In the genomic region with DNA sequence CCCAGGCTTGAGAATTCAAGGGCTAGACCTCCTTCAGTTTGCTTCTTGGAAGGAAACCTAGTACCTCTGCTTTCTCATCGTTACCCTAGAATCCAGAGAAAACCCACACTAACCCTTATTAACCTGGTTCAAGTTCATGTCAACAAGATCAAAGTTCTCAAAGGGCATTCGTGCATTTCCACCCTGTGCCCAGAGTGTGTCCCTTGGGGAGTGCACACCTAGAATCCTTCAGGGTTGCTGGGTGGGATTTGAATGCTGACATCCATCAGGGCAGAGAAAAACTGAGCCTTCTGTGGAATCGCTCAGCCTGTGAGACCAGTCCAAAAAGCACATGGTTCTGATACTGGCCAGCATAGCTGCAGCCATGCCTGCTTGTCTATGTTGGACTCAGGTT, we compare ENCODE assay signal across 19 mouse cellular contexts.
DNase-seq lines count a peak whose midpoint lies in the region; ATAC-seq lines count a peak whose summit lies in the region.
"Had no signal": no experiment of that assay in that cellular context is flagged by ENCODE, and none has a peak within 500 bp of the region (broad histone marks: within the 10 kb centered on the region; RNA-seq: fewer than 3 reads in every experiment).

No protein-coding gene starts in this region.

- DNase-seq in embryonic facial prominence, embryonic 10.5 days (ENCODE audit: low spot score): no peak
- DNase-seq in kidney, postnatal 10 days: no peak
- DNase-seq in midbrain, embryonic 11.5 days (ENCODE audit: low spot score, missing footprints): peak; percentile 62
- no peak for DNase-seq in midbrain, embryonic 10.5 days (ENCODE audit: low spot score)
- no peak for DNase-seq in frontal cortex, postnatal 10 days (ENCODE audit: low spot score in 2 of 2)
- DNase-seq: cerebellum, adult 11 months; cerebellum, postnatal 36 days; forebrain, postnatal 0 days; layer of hippocampus, adult 9-11 months; spleen, adult 18-20 months; thymus, postnatal 36 days had no signal

- H3K27me3 ChIP-seq in embryonic facial prominence, embryonic 15.5 days: no peaks in the 10 kb centered on the region
- H3K27me3 ChIP-seq in embryonic facial prominence, embryonic 10.5 days (replicated peaks; ENCODE audit: low read depth, poor library complexity, severe bottlenecking): no peaks in the 10 kb centered on the region
- H3K27me3 ChIP-seq in kidney, embryonic 15.5 days: no peaks in the 10 kb centered on the region
- no peaks in the 10 kb centered on the region for H3K27me3 ChIP-seq in midbrain, embryonic 11.5 days (ENCODE audit: control insufficient read depth, insufficient read depth, low read length)
- no peaks in the 10 kb centered on the region for H3K27me3 ChIP-seq in midbrain, embryonic 10.5 days (ENCODE audit: low read depth, poor library complexity, severe bottlenecking)
- H3K27me3 ChIP-seq in forebrain, embryonic 15.5 days: no peaks in the 10 kb centered on the region
- H3K27me3 ChIP-seq: hindbrain, embryonic 12.5 days; limb, embryonic 12.5 days; neural tube, embryonic 12.5 days had no signal

- no peaks in the 10 kb centered on the region for H3K9me3 ChIP-seq in embryonic facial prominence, embryonic 15.5 days (replicated peaks)
- no peaks in the 10 kb centered on the region for H3K9me3 ChIP-seq in embryonic facial prominence, embryonic 10.5 days
- no peaks in the 10 kb centered on the region for H3K9me3 ChIP-seq in kidney, embryonic 15.5 days (replicated peaks)
- no peaks in the 10 kb centered on the region for H3K9me3 ChIP-seq in midbrain, embryonic 11.5 days (ENCODE audit: control insufficient read depth, low read length)
- H3K9me3 ChIP-seq in midbrain, embryonic 10.5 days (replicated peaks): peaks cover 6% of the 10 kb centered on the region
- no peaks in the 10 kb centered on the region for H3K9me3 ChIP-seq in forebrain, embryonic 15.5 days
- H3K9me3 ChIP-seq: neural tube, embryonic 12.5 days had no signal

- no peaks in the 10 kb centered on the region for H3K36me3 ChIP-seq in embryonic facial prominence, embryonic 15.5 days
- H3K36me3 ChIP-seq in embryonic facial prominence, embryonic 10.5 days (replicated peaks): no peaks in the 10 kb centered on the region
- H3K36me3 ChIP-seq in kidney, embryonic 15.5 days: no peaks in the 10 kb centered on the region
- no peaks in the 10 kb centered on the region for H3K36me3 ChIP-seq in midbrain, embryonic 11.5 days (ENCODE audit: control insufficient read depth, insufficient read depth, low read length)
- H3K36me3 ChIP-seq in midbrain, embryonic 10.5 days: no peaks in the 10 kb centered on the region
- no peaks in the 10 kb centered on the region for H3K36me3 ChIP-seq in forebrain, embryonic 15.5 days
- H3K36me3 ChIP-seq: hindbrain, embryonic 12.5 days; limb, embryonic 12.5 days; neural tube, embryonic 12.5 days had no signal

- H3K9ac ChIP-seq in embryonic facial prominence, embryonic 15.5 days: no peak overlapping the region
- no peak overlapping the region for H3K9ac ChIP-seq in kidney, embryonic 15.5 days
- no peak overlapping the region for H3K9ac ChIP-seq in midbrain, embryonic 11.5 days (ENCODE audit: low read length)
- H3K9ac ChIP-seq in forebrain, embryonic 15.5 days (replicated peaks): no peak overlapping the region
- H3K9ac ChIP-seq: forebrain, postnatal 0 days; hindbrain, embryonic 12.5 days; limb, embryonic 12.5 days; neural tube, embryonic 12.5 days had no signal

- no peak for ATAC-seq in embryonic facial prominence, embryonic 15.5 days (ENCODE audit: insufficient number of reproducible peaks, low FRiP score, low TSS enrichment, low read depth)
- ATAC-seq in kidney, embryonic 15.5 days (replicated peaks; ENCODE audit: low FRiP score): no peak
- no peak for ATAC-seq in midbrain, embryonic 11.5 days (ENCODE audit: low FRiP score)
- no peak for ATAC-seq in forebrain, embryonic 15.5 days (replicated peaks)
- ATAC-seq: forebrain, postnatal 0 days; inflammation-experienced regulatory T-cells, adult 6 months had no signal

- H3K4me1 ChIP-seq in embryonic facial prominence, embryonic 15.5 days: peaks cover 10% of the 10 kb centered on the region
- H3K4me1 ChIP-seq in embryonic facial prominence, embryonic 10.5 days: peaks cover 12% of the 10 kb centered on the region
- peaks cover 22% of the 10 kb centered on the region for H3K4me1 ChIP-seq in kidney, embryonic 15.5 days
- no peaks in the 10 kb centered on the region for H3K4me1 ChIP-seq in midbrain, embryonic 11.5 days (ENCODE audit: control insufficient read depth, insufficient read depth, low read length)
- peaks cover 6% of the 10 kb centered on the region for H3K4me1 ChIP-seq in midbrain, embryonic 10.5 days
- no peaks in the 10 kb centered on the region for H3K4me1 ChIP-seq in forebrain, embryonic 15.5 days
- H3K4me1 ChIP-seq: hindbrain, embryonic 12.5 days; neural tube, embryonic 12.5 days had no signal

- 0 out of 2 replicates have a peak overlapping the region, but pooled peaks have one; percentile 67 for H3K27ac ChIP-seq in embryonic facial prominence, embryonic 15.5 days (replicated peaks)
- H3K27ac ChIP-seq in embryonic facial prominence, embryonic 10.5 days (replicated peaks): no peak overlapping the region
- peak overlapping the region; percentile 85 for H3K27ac ChIP-seq in kidney, embryonic 15.5 days
- H3K27ac ChIP-seq in midbrain, embryonic 11.5 days (ENCODE audit: low read depth, low read length): no peak overlapping the region
- no peak overlapping the region for H3K27ac ChIP-seq in midbrain, embryonic 10.5 days (replicated peaks)
- no peak overlapping the region for H3K27ac ChIP-seq in forebrain, embryonic 15.5 days (replicated peaks)
- H3K27ac ChIP-seq: hindbrain, embryonic 12.5 days; limb, embryonic 12.5 days; neural tube, embryonic 12.5 days had no signal

- WGBS in embryonic facial prominence, embryonic 15.5 days: 71% methylated on average over 3 of the region's 3 CpGs
- WGBS in embryonic facial prominence, embryonic 10.5 days: 79% methylated on average over 3 of the region's 3 CpGs
- WGBS in kidney, embryonic 15.5 days: 55% methylated on average over 3 of the region's 3 CpGs
- WGBS in midbrain, embryonic 11.5 days: 70% methylated on average over 3 of the region's 3 CpGs
- 80% methylated on average over 3 of the region's 3 CpGs for WGBS in midbrain, embryonic 10.5 days
- WGBS in forebrain, embryonic 15.5 days: 87% methylated on average over 3 of the region's 3 CpGs

- no peak overlapping the region for H3K4me2 ChIP-seq in embryonic facial prominence, embryonic 15.5 days (replicated peaks)
- H3K4me2 ChIP-seq in kidney, embryonic 15.5 days: no peak overlapping the region
- H3K4me2 ChIP-seq in midbrain, embryonic 11.5 days: no peak overlapping the region
- H3K4me2 ChIP-seq in forebrain, embryonic 15.5 days (replicated peaks): no peak overlapping the region
- H3K4me2 ChIP-seq: hindbrain, embryonic 12.5 days; limb, embryonic 12.5 days; neural tube, embryonic 12.5 days had no signal

- H3K4me3 ChIP-seq in embryonic facial prominence, embryonic 15.5 days (replicated peaks): no peak overlapping the region
- no peak overlapping the region for H3K4me3 ChIP-seq in embryonic facial prominence, embryonic 10.5 days
- no peak overlapping the region for H3K4me3 ChIP-seq in kidney, embryonic 15.5 days (replicated peaks)
- H3K4me3 ChIP-seq in midbrain, embryonic 11.5 days (ENCODE audit: low read depth, low read length): no peak overlapping the region
- no peak overlapping the region for H3K4me3 ChIP-seq in midbrain, embryonic 10.5 days
- no peak overlapping the region for H3K4me3 ChIP-seq in forebrain, embryonic 15.5 days
- H3K4me3 ChIP-seq: heart, adult 2 months; hindbrain, embryonic 12.5 days; limb, embryonic 12.5 days; neural tube, embryonic 12.5 days had no signal

Comparison
In these comparisons a context has a peak if more than half of its experiments do, and no peak if none do; other contexts are left out.
1. H3K27ac ChIP-seq: peak in embryonic facial prominence, embryonic 15.5 days (single experiment) and kidney, embryonic 15.5 days (single experiment); none in embryonic facial prominence, embryonic 10.5 days (single experiment), midbrain, embryonic 11.5 days (single experiment), midbrain, embryonic 10.5 days (single experiment) and forebrain, embryonic 15.5 days (single experiment).